ENCODE assay signal across 12 mouse cellular contexts in the genomic region with DNA sequence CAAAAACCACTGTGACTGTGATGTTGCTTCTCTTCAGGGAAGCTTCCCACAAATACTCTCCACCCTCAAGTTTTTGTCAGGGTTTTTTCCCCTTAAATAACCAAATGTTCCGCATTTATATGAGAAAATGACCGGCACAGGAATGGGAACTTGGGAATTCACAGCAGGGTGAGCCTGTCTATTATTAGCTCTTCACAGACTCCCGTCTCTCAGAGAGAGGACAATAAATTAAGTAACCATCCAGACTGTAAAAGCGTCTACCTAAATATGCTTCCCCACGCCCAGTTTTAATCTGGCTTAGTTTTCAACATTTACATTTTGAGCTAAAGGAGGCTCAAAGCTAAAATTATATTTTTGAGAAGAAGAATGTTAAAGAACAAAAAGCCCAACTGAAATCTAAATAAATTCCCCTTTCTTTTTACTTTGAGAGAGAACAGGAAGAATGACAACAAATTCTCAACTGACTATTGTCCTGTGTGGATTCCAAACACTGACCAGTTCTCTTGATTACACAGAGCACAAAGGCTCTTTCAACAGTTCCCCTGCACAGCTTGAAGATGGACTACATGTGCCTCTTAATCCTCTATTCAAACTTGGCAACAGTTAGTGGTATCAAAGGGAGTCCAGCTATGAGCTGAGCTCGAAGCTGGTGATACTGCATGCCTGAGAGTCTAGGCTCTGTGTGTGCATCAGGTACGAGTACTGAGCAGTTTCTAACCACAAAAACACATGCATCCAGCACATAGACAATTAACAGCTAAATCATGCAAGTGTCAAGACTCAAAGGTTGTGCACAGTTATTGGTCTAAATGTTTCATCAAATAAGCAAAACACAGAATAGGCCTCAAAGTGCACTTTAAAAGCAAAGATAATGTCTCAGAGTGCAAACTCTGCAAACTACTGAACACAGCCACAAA.
A peak's percentile ranks its signal among the peaks of the same experiment; 100 is the strongest.
DNase-seq lines count a peak whose midpoint lies in the region; ATAC-seq and TF ChIP-seq lines count a peak whose summit lies in the region.
"Had no signal": no experiment of that assay in that cellular context is flagged by ENCODE, and none has a peak within 500 bp of the region (broad histone marks: within the 10 kb centered on the region; RNA-seq: fewer than 3 reads in every experiment).

No protein-coding gene starts in this region.

- no peak for TF ChIP-seq CTCF in thymus, adult 2 months (IDR thresholded peaks at IDR 0.05; ENCODE audit: borderline replicate concordance, control insufficient read depth, extremely low read depth, insufficient read depth, low read length, poor library complexity)

- H3K27ac ChIP-seq in heart, embryonic 13.5 days (replicated peaks), result peak overlapping the region; percentile 83
- peak overlapping the region; percentile 76 for H3K27ac ChIP-seq in heart, embryonic 16.5 days (ENCODE audit: low read length)
- peak overlapping the region; percentile 26; the same call in 1 of the 2 replicates for H3K27ac ChIP-seq in midbrain, embryonic 14.5 days (replicated peaks; ENCODE audit: low read depth, low read length)
- H3K27ac ChIP-seq in thymus, adult 2 months (ENCODE audit: control insufficient read depth, insufficient read depth, low read length), result no peak overlapping the region
- H3K27ac ChIP-seq: embryonic facial prominence, embryonic 15.5 days had no signal

- intact Hi-C loops in heart, postnatal 25 days (cut with DNase I), result no loop called here

- peak overlapping the region; percentile 48 for H3K9ac ChIP-seq in heart, embryonic 13.5 days
- peak overlapping the region; percentile 51 for H3K9ac ChIP-seq in heart, embryonic 16.5 days (ENCODE audit: low read length)
- H3K9ac ChIP-seq in midbrain, embryonic 14.5 days (replicated peaks; ENCODE audit: low read length), result no peak overlapping the region
- H3K9ac ChIP-seq: embryonic facial prominence, embryonic 15.5 days had no signal

- no peaks in the 10 kb centered on the region for H3K36me3 ChIP-seq in heart, embryonic 13.5 days
- no peaks in the 10 kb centered on the region for H3K36me3 ChIP-seq in heart, embryonic 16.5 days (ENCODE audit: control insufficient read depth, insufficient read depth)
- H3K36me3 ChIP-seq in midbrain, embryonic 14.5 days (ENCODE audit: control insufficient read depth, insufficient read depth, low read length), result no peaks in the 10 kb centered on the region
- no peaks in the 10 kb centered on the region for H3K36me3 ChIP-seq in thymus, adult 2 months (ENCODE audit: control insufficient read depth, insufficient read depth, low read length)
- H3K36me3 ChIP-seq: embryonic facial prominence, embryonic 15.5 days had no signal

- H3K4me2 ChIP-seq in heart, embryonic 13.5 days, result peak overlapping the region; percentile 56
- H3K4me2 ChIP-seq in heart, embryonic 16.5 days (ENCODE audit: low read depth, low read length), result peak overlapping the region; percentile 49
- H3K4me2 ChIP-seq in midbrain, embryonic 14.5 days (ENCODE audit: low read length), result no peak overlapping the region
- H3K4me2 ChIP-seq: embryonic facial prominence, embryonic 15.5 days had no signal

- no peak for ATAC-seq in heart, embryonic 13.5 days (ENCODE audit: extremely low read depth, insufficient number of reproducible peaks, low FRiP score, low TSS enrichment)
- ATAC-seq in heart, embryonic 16.5 days (replicated peaks; ENCODE audit: extremely low read depth, insufficient read depth, low FRiP score), result peak; percentile 82
- peak; percentile 68; the same call in 1 of the 2 replicates for ATAC-seq in midbrain, embryonic 14.5 days (ENCODE audit: low FRiP score, low TSS enrichment)

- H3K4me1 ChIP-seq in heart, embryonic 13.5 days, result peaks cover 37% of the 10 kb centered on the region
- H3K4me1 ChIP-seq in heart, embryonic 16.5 days (ENCODE audit: control insufficient read depth, insufficient read depth, low read length), result peaks cover 24% of the 10 kb centered on the region
- 0 out of 2 replicates have a peak, but pooled peaks cover 8% of the 10 kb centered on the region for H3K4me1 ChIP-seq in midbrain, embryonic 14.5 days (ENCODE audit: control insufficient read depth, insufficient read depth, low read length)
- H3K4me1 ChIP-seq in thymus, adult 2 months (replicated peaks; ENCODE audit: control insufficient read depth, insufficient read depth, low read length), result no peaks in the 10 kb centered on the region
- H3K4me1 ChIP-seq: embryonic facial prominence, embryonic 15.5 days; megakaryocyte, embryonic 14.5 days had no signal

- WGBS in heart, embryonic 13.5 days, result 22% methylated on average over 7 of the region's 7 CpGs
- WGBS in heart, embryonic 16.5 days, result 18% methylated on average over 7 of the region's 7 CpGs
- WGBS in midbrain, embryonic 14.5 days, result 2% methylated on average over 7 of the region's 7 CpGs
- WGBS in thymus, adult 2 months, result 85% methylated on average over 7 of the region's 7 CpGs

- H3K4me3 ChIP-seq in heart, embryonic 13.5 days, result 0 out of 2 replicates have a peak overlapping the region, but pooled peaks have one; percentile 8
- H3K4me3 ChIP-seq in heart, embryonic 16.5 days (ENCODE audit: low read length), result no peak overlapping the region
- no peak overlapping the region for H3K4me3 ChIP-seq in midbrain, embryonic 14.5 days (replicated peaks; ENCODE audit: low read depth, low read length)
- H3K4me3 ChIP-seq in thymus, adult 2 months (ENCODE audit: control insufficient read depth, insufficient read depth, low read length), result no peak overlapping the region
- H3K4me3 ChIP-seq: embryonic facial prominence, embryonic 15.5 days; megakaryocyte, embryonic 14.5 days had no signal

- H3K9me3 ChIP-seq in heart, embryonic 13.5 days, result no peaks in the 10 kb centered on the region
- H3K9me3 ChIP-seq in heart, embryonic 16.5 days (replicated peaks; ENCODE audit: control insufficient read depth, low read length), result no peaks in the 10 kb centered on the region
- no peaks in the 10 kb centered on the region for H3K9me3 ChIP-seq in midbrain, embryonic 14.5 days (ENCODE audit: control insufficient read depth, low read length)
- H3K9me3 ChIP-seq: embryonic facial prominence, embryonic 15.5 days; megakaryocyte, embryonic 14.5 days had no signal

- DNase-seq in heart, postnatal 25 days (ENCODE audit: low spot score), result no peak
- DNase-seq in embryo, embryonic 10.5 days (ENCODE audit: low spot score), result peak; percentile 71
- DNase-seq in midbrain, embryonic 14.5 days, result peak; percentile 62
- DNase-seq in thymus, adult 2 months, result no peak
- no peak for DNase-seq in cerebellum, adult 8-10 months
- DNase-seq in ovary, postnatal 14 days (ENCODE audit: low spot score), result no peak
- DNase-seq: liver; right cerebral cortex, postnatal 25 days had no signal

- no peaks in the 10 kb centered on the region for H3K27me3 ChIP-seq in heart, embryonic 13.5 days (replicated peaks)
- H3K27me3 ChIP-seq in heart, embryonic 16.5 days (ENCODE audit: control insufficient read depth, insufficient read depth, low read length), result no peaks in the 10 kb centered on the region
- H3K27me3 ChIP-seq in midbrain, embryonic 14.5 days (ENCODE audit: control insufficient read depth, insufficient read depth, low read length), result no peaks in the 10 kb centered on the region
- no peaks in the 10 kb centered on the region for H3K27me3 ChIP-seq in thymus, adult 2 months (ENCODE audit: control insufficient read depth, insufficient read depth, low read length)
- H3K27me3 ChIP-seq: embryonic facial prominence, embryonic 15.5 days; megakaryocyte, embryonic 14.5 days had no signal

- TF ChIP-seq POLR2A in thymus, adult 2 months (IDR thresholded peaks at IDR 0.05; ENCODE audit: control insufficient read depth, extremely low read depth, insufficient read depth, low read length, poor library complexity), result no peak

Comparison
In these comparisons a context has a peak if more than half of its experiments do, and no peak if none do; other contexts are left out.
1. DNase-seq: peak in embryo, embryonic 10.5 days (single experiment) and midbrain, embryonic 14.5 days (single experiment); none in heart, postnatal 25 days (single experiment), thymus, adult 2 months (single experiment), cerebellum, adult 8-10 months (single experiment) and ovary, postnatal 14 days (single experiment).